Mouse (Mus musculus): ENCODE data around the gene Rgs14.

Gene Rgs14

DNA sequence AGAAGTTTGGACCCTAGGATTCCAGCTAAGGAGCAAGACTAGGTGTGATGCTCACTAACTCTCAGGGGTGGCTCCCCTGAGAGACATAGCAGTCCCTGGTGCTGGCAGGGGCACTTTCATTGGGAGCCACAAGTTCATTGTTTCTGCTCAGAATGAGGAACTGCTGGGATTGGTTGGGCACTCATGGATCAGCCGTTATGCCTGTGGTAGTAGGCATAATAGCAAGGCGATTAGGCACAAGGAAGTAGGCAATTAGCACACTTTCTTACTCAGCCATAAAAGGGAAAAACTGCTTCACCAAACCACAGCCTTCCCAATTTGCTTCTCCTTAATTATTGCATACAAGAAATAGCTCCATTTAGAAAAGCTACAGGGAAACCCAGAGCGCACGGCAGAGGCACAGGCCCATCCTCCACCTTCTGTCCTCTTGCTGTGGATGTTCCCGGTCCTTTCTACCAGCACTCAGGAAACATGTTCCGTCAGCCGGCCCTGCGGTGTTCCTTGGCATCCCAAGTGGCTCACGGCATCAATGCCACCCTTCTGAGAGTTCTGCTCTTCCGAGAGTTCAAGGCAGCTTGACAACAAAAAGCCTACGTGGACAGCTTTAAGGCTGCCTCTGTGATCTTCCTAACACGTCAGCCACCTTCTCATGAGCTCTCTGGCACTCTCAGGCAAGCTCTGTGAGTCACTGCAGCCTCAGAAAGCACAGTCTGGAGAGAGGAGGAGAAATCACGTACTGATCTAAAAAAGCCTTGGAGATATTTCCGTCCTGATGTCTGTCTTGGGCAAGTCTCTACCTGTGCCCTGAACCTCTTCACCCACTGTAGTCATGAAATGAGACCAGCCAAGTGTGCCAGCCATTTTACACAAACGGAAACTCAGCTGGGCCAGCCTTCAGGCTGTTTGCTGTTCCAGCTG lies 34.7 kb downstream of the Rgs14 start:
- DNase-seq (ENCODE audit: low read depth, low spot score): no peak

DNA sequence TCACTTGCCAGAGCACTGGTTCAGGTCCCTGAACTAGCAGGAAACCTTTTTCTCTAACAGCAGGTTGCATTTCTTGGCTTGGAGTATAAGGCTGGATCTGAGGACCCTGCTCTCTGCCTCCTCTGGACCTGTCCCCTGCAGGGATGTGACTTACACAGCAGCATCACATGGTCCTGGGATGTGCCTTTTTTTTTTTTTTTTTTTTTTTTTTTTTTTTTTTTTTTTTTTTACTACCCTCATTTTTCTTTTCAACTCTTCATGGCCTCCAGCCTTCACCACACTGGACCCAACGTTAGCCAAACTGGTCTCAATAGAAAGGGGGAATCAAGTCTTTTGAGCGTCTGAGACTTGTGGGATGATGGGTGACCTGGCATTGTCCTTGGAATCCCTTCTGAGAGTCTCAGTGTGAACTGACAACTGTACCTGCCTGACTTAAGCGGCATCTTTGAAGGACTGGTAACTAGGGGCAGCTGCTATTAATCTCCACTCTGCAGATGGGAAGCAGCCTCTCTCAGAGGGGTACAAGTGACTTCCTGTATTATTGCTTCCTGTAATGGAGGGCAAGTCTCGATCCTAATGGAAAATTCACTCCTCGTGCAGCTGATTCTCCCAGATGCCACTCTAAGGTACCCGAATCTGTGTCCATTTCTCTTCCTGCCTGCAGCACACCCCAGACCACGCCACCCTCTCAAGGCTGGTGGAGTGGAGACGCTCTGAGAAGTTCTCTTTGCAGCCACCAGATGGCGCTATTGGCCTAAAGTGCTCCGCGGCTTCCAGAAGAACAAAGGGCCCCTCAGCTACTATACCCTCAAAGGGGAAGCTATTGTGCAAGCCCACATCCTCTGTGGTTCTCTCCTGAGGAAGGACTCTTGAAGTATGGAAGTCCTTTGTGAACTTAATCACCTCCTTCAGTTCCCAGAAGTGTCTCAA lies 35.6 kb downstream of the Rgs14 start:
- DNase-seq (ENCODE audit: low read depth, low spot score): peak; percentile 92

GRCm38 (mm10) chr13:55405783-55406390 lies 36.4 kb downstream of the Rgs14 start:
- DNase-seq (ENCODE audit: low read depth, low spot score): no peak

DNA sequence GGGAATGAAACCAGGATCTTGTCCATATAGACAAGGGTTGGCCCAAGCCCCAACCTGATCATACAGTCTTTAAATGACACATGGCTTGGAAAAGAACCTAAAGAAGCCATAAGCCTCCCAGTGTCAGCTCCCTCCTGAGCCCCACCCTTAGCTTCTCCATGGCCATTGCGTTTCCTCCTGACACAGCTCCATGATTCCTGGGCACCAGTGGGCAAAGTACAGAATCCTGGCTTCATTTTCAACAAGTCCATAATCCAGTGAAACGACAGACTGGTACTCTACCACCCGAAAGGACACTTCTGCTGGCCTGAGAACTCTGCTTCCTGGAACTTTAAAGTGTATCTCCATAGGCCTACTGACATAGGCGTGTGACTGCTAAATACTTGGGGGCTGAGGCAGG lies 37.8 kb downstream of the Rgs14 start:
- no peak for DNase-seq (ENCODE audit: low read depth, low spot score)

GRCm38 (mm10) chr13:55408546-55409120 lies 39.1 kb downstream of the Rgs14 start:
- DNase-seq (ENCODE audit: low read depth, low spot score): no peak

- no peak for DNase-seq (ENCODE audit: low read depth, low spot score)
Measured at GRCm38 (mm10) chr13:55411826-55412225, 42.3 kb downstream of the Rgs14 start.

- DNase-seq (ENCODE audit: low read depth, low spot score): no peak
Measured at GRCm38 (mm10) chr13:55412643-55413307, 43.2 kb downstream of the Rgs14 start.

GRCm38 (mm10) chr13:55413333-55413732 lies 43.8 kb downstream of the Rgs14 start:
- DNase-seq (ENCODE audit: low read depth, low spot score): no peak

GRCm38 (mm10) chr13:55414743-55415380 lies 45.3 kb downstream of the Rgs14 start, which contains the start of gene Pfn3:
Pfn3 (minus strand) TSS chr13:55415232.
- no peak for DNase-seq (ENCODE audit: low read depth, low spot score)

DNA sequence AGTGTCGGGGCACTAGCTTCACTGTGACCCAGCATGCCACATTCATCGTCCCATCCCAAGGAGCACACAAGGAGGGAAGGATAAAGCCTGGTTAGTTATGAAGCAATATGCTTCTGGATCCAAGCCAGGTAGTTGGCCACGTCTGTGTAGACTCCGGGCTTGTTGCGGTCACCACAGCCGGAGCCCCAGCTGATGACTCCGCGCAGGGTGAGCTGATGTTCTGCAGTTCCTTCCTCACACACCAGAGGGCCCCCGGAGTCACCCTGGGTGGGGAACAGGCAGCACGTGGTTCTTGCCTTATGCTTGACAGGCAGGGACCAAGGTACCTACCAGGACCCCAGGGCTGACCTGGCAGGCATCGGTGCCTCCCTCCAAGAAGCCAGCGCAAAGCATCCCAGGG lies 48.5 kb downstream of the Rgs14 start:
- peak; percentile 91 for DNase-seq (ENCODE audit: low read depth, low spot score)

DNA sequence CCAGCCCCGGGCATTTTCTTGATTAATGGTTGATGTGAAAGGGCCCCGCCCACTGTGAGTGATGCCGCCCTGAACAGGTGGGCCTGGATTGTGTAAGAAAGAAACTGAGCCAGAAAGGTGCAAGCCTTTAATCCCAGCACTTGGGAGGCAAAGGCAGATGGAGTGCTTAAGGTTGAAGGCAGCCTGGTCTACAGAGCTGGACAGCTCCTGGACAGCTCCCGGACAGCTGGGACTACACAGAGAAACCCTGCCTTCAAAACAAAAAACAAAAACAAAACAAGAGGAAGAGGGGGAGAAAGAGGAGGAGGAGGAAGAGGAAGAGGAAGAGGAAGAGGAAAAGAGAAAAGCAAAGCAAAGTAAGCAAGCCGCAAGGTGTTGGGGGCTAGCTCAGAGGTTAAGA lies 49.6 kb downstream of the Rgs14 start:
- DNase-seq (ENCODE audit: low read depth, low spot score): no peak

DNA sequence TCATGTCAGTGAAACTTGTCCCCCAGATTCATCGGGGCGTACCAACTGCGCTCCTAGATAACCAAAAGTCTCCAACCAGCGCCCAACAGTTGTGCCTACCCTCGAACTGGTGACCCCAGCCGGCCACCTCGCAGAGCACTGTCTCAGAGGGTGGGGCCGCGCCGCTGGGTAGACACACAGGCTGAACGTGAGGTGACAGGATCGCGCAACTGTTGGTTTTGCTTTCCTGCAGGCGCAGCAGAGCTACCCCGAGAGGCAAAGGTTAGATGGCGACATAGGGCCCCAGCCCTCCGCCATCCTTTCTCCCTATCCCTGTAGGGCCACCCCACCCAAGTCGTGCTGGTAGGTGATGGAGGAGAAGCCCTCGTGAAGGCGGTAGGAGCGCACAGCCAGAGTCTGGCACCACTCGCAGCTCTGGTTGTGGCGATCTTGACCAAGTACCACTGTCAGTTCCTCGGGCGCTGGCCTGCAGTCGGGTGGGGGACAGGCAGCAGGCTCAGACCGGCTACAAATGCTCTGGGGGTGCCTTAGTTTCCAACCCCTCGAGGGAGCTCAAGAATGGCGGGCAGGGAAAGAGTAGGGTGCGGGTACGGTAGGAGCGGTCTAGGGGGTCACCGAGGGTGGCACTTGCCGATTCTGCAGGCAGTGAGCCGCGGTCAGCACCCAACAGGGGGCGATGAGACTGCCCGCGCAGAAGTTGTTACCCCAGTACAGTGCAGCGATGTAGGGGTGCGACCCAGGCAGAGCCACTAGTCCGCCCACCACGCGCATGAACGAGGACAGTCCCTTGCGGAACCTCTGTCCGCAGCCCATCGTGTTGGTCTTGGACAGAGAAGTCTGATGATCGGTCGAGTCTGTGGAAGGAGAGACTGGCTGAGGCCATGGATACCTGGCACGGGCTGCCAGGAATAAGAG lies 50.7 kb downstream of the Rgs14 start:
- peak; percentile 41 for DNase-seq (ENCODE audit: low read depth, low spot score)

- DNase-seq (ENCODE audit: low read depth, low spot score): peak; percentile 91
Measured at GRCm38 (mm10) chr13:55420933-55421800, 51.6 kb downstream of the Rgs14 start.

DNA sequence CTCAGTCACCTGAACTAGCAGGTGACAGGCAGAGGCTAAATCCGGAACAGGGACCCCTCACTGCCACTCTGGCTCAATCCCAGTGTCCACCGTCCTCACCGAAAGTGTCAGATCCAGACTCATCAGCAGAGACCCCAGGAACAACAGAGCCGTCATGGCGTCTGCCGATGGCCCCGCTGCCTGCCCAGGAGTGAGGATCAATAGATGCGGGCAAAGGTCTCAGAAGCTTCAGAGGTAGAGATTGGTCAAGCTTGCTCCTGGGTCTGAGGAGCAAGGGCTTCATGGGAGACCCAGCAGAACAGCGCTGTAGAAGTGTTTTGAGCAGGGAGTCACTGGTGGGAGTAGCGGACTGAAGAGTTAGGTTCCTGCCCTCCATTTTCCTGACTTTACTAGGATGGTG lies 57.1 kb downstream of the Rgs14 start, which contains the start of gene F12:
Gene F12, minus strand, starts transcription at position 181 of the 400 bp plus-strand sequence.
- no peak for DNase-seq (ENCODE audit: low read depth, low spot score)

DNA sequence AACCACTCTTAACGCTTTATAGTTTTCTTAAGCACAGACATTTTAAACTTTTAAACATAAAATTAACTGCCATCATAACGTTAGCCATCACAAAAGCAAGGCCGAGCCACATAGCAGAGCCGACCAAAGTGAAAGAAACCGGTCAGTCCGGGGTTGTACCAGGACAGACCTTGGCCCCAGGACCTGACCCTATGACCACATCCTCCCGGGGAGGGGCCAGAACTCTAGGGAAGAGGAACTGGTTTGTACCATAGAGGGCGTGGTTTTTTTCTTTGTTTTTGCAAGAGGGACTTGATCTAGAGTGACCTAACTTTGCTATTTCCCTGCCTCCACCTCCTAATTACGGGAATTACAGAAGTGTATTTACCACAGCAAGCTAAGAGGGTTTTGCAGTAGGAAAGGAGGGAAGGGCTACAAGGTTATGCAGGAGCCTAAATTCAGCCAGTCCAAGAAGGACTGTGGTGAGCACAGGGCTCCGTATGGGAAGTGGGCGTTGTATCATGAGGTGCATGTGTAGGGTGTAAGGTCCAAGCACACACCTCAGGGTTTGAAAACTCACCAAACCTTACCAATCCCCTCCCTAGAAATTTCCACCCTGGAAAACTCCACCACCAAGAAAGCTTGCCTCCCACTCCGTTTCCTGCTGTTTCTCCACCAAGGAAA lies 59.8 kb downstream of the Rgs14 start:
- DNase-seq (ENCODE audit: low read depth, low spot score): no peak

DNA sequence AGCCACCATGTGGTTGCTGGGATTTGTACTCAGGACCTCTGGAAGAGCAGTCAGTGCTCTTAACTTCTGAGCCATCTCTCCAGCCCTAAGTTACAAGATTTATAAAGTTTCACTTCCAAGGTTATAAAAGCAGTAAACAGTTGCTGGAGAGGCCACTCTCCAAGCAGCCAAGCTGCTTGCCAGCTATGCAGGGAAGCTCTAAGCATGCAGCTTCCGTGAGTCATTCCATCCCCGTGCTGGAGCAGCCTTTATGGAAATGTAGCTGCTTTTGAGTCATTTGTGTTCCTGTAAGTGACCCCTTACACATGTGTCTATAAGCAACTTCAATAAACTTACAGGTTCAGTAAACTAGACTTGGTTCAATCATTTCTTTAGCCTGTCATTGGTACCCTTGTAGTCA lies 61.0 kb downstream of the Rgs14 start:
- no peak for DNase-seq (ENCODE audit: low read depth, low spot score)

GRCm38 (mm10) chr13:55431889-55432685 lies 62.6 kb downstream of the Rgs14 start:
- DNase-seq (ENCODE audit: low read depth, low spot score): peak; percentile 86
